Mouse (Mus musculus): ENCODE data around the gene Sox3.

DNA sequence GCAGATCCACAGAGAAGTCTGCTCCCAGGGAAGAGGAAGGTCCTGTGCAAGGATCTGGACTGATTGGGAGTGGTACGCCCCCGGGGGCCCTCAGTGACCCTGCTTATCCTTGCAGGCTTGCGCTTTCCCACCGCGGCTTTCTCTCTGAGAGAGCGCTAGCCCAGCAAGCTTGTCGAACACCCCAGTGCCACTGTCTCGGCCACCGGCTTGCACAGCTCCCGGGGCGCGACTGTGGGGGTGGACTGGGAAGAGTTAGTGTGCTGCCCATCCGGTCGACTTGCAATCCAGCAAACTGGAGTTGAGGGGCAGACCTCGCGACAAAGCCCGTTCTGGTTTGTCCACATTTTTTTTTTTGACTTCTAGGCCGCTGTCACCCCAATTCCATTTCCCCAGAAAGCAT is 5.4 kb upstream of the Sox3 start:
- TF ChIP-seq POLR2A (IDR thresholded peaks at IDR 0.05; ENCODE audit: low read depth, low read length) (no peak), CTCF (conservative IDR thresholded peaks at IDR 0.05 in 1 of 2, IDR thresholded peaks at IDR 0.05 in 1 of 2; ENCODE audit: low read depth in 2 of 2, low read length in 2 of 2) (no peak), TBP (conservative IDR thresholded peaks at IDR 0.05; ENCODE audit: low read depth, low read length) (no peak), USF1 (IDR thresholded peaks at IDR 0.05; ENCODE audit: low read depth, low read length) (no peak), MAFK (IDR thresholded peaks at IDR 0.05; ENCODE audit: insufficient replicate concordance, low read length) (no peak), NELFE (IDR thresholded peaks at IDR 0.05; ENCODE audit: low read depth, low read length) (no peak)

All from CH12.LX (cell line).